Mouse (Mus musculus): ENCODE results near the gene Chrna9. TPM values are rescaled to one million over a fixed set of nuclear protein-coding genes. Genes with fewer than 3 reads are reported as not detected.
A peak's percentile ranks its signal among the peaks of the same experiment; 100 is the strongest.

Gene Chrna9
- polyA plus RNA-seq, 1 experiment from 2014 or later: 0.26 TPM

GRCm38 (mm10) chr5:65919326-65919725 lies 15.4 kb upstream of the Chrna9 start:
- Histone ChIP-seq H3K36me3 (no peaks in the 10 kb centered on the region), H3K4me3 (no peak overlapping the region), H3K27ac (ENCODE audit: poor library complexity, severe bottlenecking) (no peak overlapping the region), H3K9me3 (replicated peaks) (0 out of 2 replicates have a peak, but pooled peaks cover 2% of the 10 kb centered on the region), H3K4me1 (replicated peaks) (0 out of 2 replicates have a peak, but pooled peaks cover 5% of the 10 kb centered on the region), H3K4me2 (no peak overlapping the region), H3K9ac (no peak overlapping the region), H3K27me3 (replicated peaks) (no peaks in the 10 kb centered on the region)
- no peak for ATAC-seq (ENCODE audit: insufficient number of reproducible peaks, low FRiP score)
- 74% methylated on average over 12 of the region's 12 CpGs for WGBS

GRCm38 (mm10) chr5:65919904-65920303 lies 14.8 kb upstream of the Chrna9 start:
- 93% methylated on average over 3 of the region's 3 CpGs for WGBS
- Histone ChIP-seq H3K27me3 (replicated peaks) (no peaks in the 10 kb centered on the region), H3K9ac (no peak overlapping the region), H3K4me2 (no peak overlapping the region), H3K9me3 (replicated peaks) (0 out of 2 replicates have a peak, but pooled peaks cover 2% of the 10 kb centered on the region), H3K4me3 (no peak overlapping the region), H3K27ac (ENCODE audit: poor library complexity, severe bottlenecking) (no peak overlapping the region), H3K4me1 (replicated peaks) (0 out of 2 replicates have a peak, but pooled peaks cover 5% of the 10 kb centered on the region), H3K36me3 (no peaks in the 10 kb centered on the region)
- ATAC-seq (ENCODE audit: insufficient number of reproducible peaks, low FRiP score): no peak

GRCm38 (mm10) chr5:65920701-65921426 lies 13.9 kb upstream of the Chrna9 start:
- no peak for ATAC-seq (ENCODE audit: insufficient number of reproducible peaks, low FRiP score)
- 82% methylated on average over 12 of the region's 12 CpGs for WGBS
- no peak overlapping the region for H3K27ac ChIP-seq (ENCODE audit: poor library complexity, severe bottlenecking)
- H3K27me3 ChIP-seq (replicated peaks): no peaks in the 10 kb centered on the region
- no peak overlapping the region for H3K4me3 ChIP-seq
- no peak overlapping the region for H3K9ac ChIP-seq
- no peaks in the 10 kb centered on the region for H3K36me3 ChIP-seq
- 0 out of 2 replicates have a peak, but pooled peaks cover 5% of the 10 kb centered on the region for H3K4me1 ChIP-seq (replicated peaks)
- H3K9me3 ChIP-seq (replicated peaks): 0 out of 2 replicates have a peak, but pooled peaks cover 2% of the 10 kb centered on the region
- no peak overlapping the region for H3K4me2 ChIP-seq

- ATAC-seq (ENCODE audit: insufficient number of reproducible peaks, low FRiP score): no peak
- Histone ChIP-seq H3K4me2 (no peak overlapping the region), H3K27me3 (replicated peaks) (no peaks in the 10 kb centered on the region), H3K9ac (no peak overlapping the region), H3K4me3 (no peak overlapping the region), H3K27ac (ENCODE audit: poor library complexity, severe bottlenecking) (no peak overlapping the region), H3K4me1 (replicated peaks) (0 out of 2 replicates have a peak, but pooled peaks cover 5% of the 10 kb centered on the region), H3K36me3 (no peaks in the 10 kb centered on the region), H3K9me3 (replicated peaks) (0 out of 2 replicates have a peak, but pooled peaks cover 2% of the 10 kb centered on the region)
- whole genome bisulfite sequencing: 75% methylated on average over 9 of the region's 9 CpGs
Observed at GRCm38 (mm10) chr5:65921477-65922138, 13.1 kb upstream of the Chrna9 start.

GRCm38 (mm10) chr5:65926666-65927065 lies 8.1 kb upstream of the Chrna9 start:
- Histone ChIP-seq H3K4me2 (no peak overlapping the region), H3K9me3 (replicated peaks) (no peaks in the 10 kb centered on the region), H3K27me3 (replicated peaks) (no peaks in the 10 kb centered on the region), H3K4me1 (replicated peaks) (no peaks in the 10 kb centered on the region), H3K9ac (no peak overlapping the region), H3K27ac (ENCODE audit: poor library complexity, severe bottlenecking) (no peak overlapping the region), H3K36me3 (no peaks in the 10 kb centered on the region), H3K4me3 (no peak overlapping the region)
- ATAC-seq (ENCODE audit: insufficient number of reproducible peaks, low FRiP score): no peak
- WGBS: 77% methylated on average over 6 of the region's 6 CpGs

- Histone ChIP-seq H3K4me1 (replicated peaks) (no peaks in the 10 kb centered on the region), H3K9me3 (replicated peaks) (no peaks in the 10 kb centered on the region), H3K27me3 (replicated peaks) (no peaks in the 10 kb centered on the region), H3K27ac (ENCODE audit: poor library complexity, severe bottlenecking) (no peak overlapping the region), H3K4me3 (no peak overlapping the region), H3K4me2 (no peak overlapping the region), H3K9ac (no peak overlapping the region), H3K36me3 (no peaks in the 10 kb centered on the region)
- WGBS: 72% methylated on average over 7 of the region's 7 CpGs
- no peak for ATAC-seq (ENCODE audit: insufficient number of reproducible peaks, low FRiP score)
Observed at GRCm38 (mm10) chr5:65929162-65929561, 5.6 kb upstream of the Chrna9 start.

GRCm38 (mm10) chr5:65930171-65930570 lies 4.5 kb upstream of the Chrna9 start:
- ATAC-seq (ENCODE audit: insufficient number of reproducible peaks, low FRiP score): no peak
- Histone ChIP-seq H3K36me3 (no peaks in the 10 kb centered on the region), H3K9ac (no peak overlapping the region), H3K4me1 (replicated peaks) (no peaks in the 10 kb centered on the region), H3K4me2 (no peak overlapping the region), H3K27ac (ENCODE audit: poor library complexity, severe bottlenecking) (no peak overlapping the region), H3K4me3 (no peak overlapping the region), H3K27me3 (replicated peaks) (no peaks in the 10 kb centered on the region), H3K9me3 (replicated peaks) (no peaks in the 10 kb centered on the region)
- 74% methylated on average over 4 of the region's 4 CpGs for WGBS

- no peaks in the 10 kb centered on the region for H3K27me3 ChIP-seq (replicated peaks)
- H3K4me2 ChIP-seq: no peak overlapping the region
- H3K4me3 ChIP-seq: no peak overlapping the region
- no peaks in the 10 kb centered on the region for H3K9me3 ChIP-seq (replicated peaks)
- H3K9ac ChIP-seq: no peak overlapping the region
- 76% methylated on average over 4 of the region's 4 CpGs for WGBS
- H3K36me3 ChIP-seq: no peaks in the 10 kb centered on the region
- H3K27ac ChIP-seq (ENCODE audit: poor library complexity, severe bottlenecking): no peak overlapping the region
- 0 out of 2 replicates have a peak, but pooled peaks cover 8% of the 10 kb centered on the region for H3K4me1 ChIP-seq (replicated peaks)
- ATAC-seq (ENCODE audit: insufficient number of reproducible peaks, low FRiP score): no peak
Observed at GRCm38 (mm10) chr5:65933258-65933657, 1.5 kb upstream of the Chrna9 start.

GRCm38 (mm10) chr5:65933764-65934163 lies 957 bp upstream of the Chrna9 start:
- no peak overlapping the region for H3K9ac ChIP-seq
- H3K27ac ChIP-seq (ENCODE audit: poor library complexity, severe bottlenecking): no peak overlapping the region
- H3K4me3 ChIP-seq: no peak overlapping the region
- no peak overlapping the region for H3K4me2 ChIP-seq
- 0 out of 2 replicates have a peak, but pooled peaks cover 8% of the 10 kb centered on the region for H3K4me1 ChIP-seq (replicated peaks)
- ATAC-seq (ENCODE audit: insufficient number of reproducible peaks, low FRiP score): no peak
- 73% methylated on average over 2 of the region's 2 CpGs for WGBS
- H3K9me3 ChIP-seq (replicated peaks): no peaks in the 10 kb centered on the region
- no peaks in the 10 kb centered on the region for H3K27me3 ChIP-seq (replicated peaks)
- no peaks in the 10 kb centered on the region for H3K36me3 ChIP-seq

GRCm38 (mm10) chr5:65937011-65937726 lies 2.4 kb downstream of the Chrna9 start:
- no peaks in the 10 kb centered on the region for H3K36me3 ChIP-seq
- peak overlapping the region; percentile 14; the same call in 1 of the 2 replicates for H3K4me2 ChIP-seq
- H3K27ac ChIP-seq (ENCODE audit: poor library complexity, severe bottlenecking): 0 out of 2 replicates have a peak overlapping the region, but pooled peaks have one; percentile 24
- peaks cover 8% of the 10 kb centered on the region; the same call in 1 of the 2 replicates for H3K4me1 ChIP-seq (replicated peaks)
- no peaks in the 10 kb centered on the region for H3K27me3 ChIP-seq (replicated peaks)
- no peak overlapping the region for H3K9ac ChIP-seq
- no peak for ATAC-seq (ENCODE audit: insufficient number of reproducible peaks, low FRiP score)
- no peak overlapping the region for H3K4me3 ChIP-seq
- 48% methylated on average over 11 of the region's 11 CpGs for WGBS
- no peaks in the 10 kb centered on the region for H3K9me3 ChIP-seq (replicated peaks)
